Mouse (Mus musculus) embryo, embryonic 10 days (tissue): ENCODE measurements around the gene Dolk.

Source experiments
- DNase-seq: peaks from one replicate; pipeline ENCODE4 v3.0.0-alpha.2; 2015; ENCODE audit warnings: low spot score

Dolk gene

GRCm38 (mm10) chr2:30267466-30267865 lies 18.7 kb downstream of the Dolk start:
- DNase-seq = no peak

GRCm38 (mm10) chr2:30266392-30266941 lies 19.7 kb downstream of the Dolk start:
- DNase-seq = peak; percentile 61

DNA sequence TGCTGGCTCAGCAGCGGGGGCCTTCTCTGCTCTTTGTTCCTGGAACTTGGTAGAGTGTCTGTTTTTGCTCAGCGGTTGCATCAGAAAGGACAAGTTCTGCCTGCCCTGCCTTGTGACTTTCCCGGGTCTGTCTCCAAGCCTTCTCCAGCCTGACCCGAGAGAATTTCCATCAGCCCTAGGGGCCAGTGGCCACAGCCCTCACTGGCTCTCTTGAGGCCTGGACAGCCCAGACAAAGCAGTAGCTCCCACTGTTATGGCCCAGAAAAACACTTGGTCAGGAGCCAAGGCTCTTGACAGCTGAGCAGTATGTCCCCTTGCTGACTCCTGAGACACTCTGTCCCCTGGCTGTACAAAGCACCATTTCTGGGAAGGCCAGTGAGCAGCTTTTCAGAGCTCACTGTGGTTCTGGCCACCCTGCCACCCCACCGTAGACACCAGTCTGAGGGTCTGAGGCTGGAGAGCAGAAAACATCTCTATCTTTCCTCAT lies 20.3 kb downstream of the Dolk start, which contains the start of gene Phyhd1:
Phyhd1 (plus strand) TSS at position 437 of the 487 bp plus-strand sequence.
- DNase-seq = no peak

DNA sequence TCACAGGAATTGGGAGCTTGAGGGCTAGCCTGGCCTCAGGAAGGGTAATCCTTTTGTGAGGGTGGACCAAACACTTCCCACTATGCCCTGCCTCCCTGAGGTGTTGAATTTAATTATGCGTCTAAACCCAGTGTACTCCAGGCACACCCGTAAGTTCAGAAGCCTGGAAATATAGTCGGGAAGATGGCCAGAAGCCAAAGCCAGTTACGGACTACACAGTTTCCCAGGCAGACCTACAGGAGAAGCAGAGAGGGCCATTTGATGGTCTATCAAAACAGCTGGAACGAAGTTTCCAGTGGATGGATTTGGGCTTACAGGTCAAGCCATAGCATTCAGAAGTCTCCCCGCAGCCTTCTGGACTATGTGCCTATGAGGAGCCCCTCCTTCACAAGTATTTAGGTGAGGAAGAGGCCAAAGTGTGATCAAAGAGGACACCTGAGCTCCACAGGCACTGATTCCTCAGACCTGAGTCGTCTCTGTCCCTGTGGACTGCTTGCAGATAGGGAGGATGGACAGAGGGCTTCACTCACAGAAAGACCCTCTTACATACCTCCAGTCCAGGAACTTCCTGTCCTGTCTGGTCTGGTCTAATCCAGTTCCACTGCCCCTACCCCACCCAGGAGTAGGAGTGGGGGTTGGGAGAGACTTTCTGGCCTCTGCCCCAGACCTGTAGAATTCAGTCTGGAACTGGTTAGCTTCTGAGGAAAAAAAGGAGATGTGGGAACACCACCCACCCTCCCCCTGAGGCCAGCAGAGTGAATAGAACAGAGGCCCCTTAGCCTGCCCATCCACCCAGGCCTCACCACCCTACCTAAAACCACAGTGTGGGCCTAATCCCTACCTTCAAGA lies 21.2 kb downstream of the Dolk start:
- no peak for DNase-seq

DNA sequence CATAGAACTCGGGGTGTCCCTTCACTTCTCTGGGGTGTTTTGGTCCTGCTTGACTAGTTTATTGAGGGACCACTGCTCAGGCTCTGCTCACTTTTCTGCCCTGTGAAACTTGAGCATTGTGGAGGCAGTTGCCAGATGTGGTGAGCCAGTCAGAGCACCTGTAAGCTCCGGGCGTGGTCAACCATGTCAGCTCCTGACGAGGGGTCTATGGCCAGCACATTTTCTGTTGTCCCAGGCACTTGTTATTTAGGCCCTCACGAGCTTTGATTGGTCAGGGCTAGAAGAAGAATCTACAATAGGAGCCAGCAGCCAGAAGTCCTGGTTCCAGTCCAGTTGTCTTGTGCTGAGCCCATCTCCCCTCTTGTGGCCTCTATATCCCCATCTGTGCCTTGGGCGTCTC lies 22.3 kb downstream of the Dolk start:
- DNase-seq = no peak

GRCm38 (mm10) chr2:30262840-30263441 lies 23.2 kb downstream of the Dolk start:
- no peak for DNase-seq

DNA sequence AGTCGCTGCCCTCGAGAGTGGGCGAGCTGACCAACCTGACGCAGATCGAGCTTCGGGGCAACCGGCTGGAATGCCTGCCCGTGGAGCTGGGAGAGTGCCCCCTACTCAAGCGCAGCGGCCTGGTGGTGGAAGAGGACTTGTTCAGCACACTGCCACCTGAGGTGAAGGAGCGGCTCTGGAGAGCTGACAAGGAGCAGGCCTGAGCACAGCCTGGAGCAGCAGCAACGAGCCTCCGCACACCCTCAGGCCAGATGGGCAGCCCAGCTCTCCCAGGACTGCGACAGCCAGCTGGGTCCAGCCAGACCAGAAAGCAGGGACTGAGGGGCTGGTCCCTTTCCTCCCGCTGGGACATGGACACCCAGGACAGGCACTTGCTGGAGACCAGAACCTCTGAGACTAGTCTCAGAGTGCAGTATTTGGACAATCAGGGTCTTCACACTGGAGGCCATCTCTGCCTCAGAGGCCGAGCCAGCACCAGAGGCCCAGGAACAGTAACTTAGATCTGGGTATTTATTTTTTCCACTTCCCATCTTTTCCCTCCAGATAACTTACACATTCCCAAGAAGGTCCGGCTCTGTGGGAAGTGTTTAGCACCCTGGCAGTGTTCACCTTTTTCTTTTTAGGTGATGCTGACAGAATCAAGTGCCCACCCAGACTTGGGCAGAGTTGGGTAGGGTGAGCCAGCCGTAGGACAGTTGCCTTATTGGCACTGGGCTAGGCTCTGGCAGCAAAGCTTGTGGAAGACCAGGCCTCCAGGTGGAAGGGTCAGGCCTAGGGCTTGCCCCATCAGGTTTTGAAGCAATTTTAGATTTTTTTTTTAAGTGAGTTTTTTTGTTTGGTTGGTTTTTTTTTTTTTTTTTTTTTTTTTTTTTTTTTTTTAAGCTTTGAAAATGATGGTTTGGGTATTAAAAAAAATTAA lies 24.0 kb downstream of the Dolk start:
- DNase-seq = no peak

DNA sequence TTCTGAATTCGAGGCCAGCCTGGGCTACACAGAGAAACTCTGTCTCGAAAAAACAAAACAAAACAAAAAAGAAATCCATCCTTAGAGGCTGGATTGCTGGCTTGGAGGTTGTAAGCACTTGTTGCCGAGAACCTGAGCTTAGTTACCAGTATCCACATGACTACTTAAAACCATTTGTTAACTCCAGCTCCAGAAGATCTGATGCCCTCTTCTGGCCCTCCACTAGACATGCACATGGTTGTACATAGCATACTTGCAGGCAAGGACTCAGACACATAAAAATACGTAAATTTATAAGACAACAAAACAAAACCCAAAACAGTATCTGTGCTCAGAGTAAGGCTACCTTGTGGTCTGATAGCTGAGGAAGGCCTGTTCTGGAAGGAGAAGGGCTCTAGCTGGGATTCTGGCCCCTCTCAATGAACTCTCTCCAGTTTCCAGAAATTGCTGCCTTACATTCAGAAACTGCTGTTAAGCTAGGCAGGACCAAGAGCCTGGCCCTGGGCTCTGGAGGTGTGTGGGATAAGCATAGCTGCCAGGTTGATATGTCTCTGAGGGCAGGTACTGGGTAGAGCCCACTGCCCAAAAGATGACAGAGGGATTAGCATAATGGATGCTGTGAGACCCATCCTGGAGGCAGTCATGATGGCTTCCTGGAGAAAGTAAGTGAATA lies 24.9 kb downstream of the Dolk start:
- no peak for DNase-seq

GRCm38 (mm10) chr2:30259131-30260064 lies 26.7 kb downstream of the Dolk start:
- no peak for DNase-seq

DNA sequence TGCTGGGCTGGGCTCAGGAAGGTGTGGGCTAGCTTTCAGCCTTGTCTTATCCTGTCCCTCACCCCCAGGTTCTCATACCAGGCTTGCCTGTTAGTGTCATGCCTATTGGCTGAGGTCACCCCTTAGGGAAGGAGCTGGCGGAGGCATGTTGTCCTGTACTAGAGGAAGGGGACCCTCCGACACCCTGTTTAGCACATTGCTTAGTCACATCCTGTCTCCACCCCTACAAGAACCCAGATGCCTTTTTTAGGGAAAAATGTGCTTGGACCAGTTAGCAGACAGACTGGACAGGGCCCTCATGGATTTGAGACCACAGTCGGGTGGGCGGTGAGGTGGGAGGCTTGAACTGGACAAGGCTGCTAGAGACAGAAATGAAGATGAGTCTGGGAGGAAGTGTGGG lies 27.5 kb downstream of the Dolk start:
- no peak for DNase-seq

DNA sequence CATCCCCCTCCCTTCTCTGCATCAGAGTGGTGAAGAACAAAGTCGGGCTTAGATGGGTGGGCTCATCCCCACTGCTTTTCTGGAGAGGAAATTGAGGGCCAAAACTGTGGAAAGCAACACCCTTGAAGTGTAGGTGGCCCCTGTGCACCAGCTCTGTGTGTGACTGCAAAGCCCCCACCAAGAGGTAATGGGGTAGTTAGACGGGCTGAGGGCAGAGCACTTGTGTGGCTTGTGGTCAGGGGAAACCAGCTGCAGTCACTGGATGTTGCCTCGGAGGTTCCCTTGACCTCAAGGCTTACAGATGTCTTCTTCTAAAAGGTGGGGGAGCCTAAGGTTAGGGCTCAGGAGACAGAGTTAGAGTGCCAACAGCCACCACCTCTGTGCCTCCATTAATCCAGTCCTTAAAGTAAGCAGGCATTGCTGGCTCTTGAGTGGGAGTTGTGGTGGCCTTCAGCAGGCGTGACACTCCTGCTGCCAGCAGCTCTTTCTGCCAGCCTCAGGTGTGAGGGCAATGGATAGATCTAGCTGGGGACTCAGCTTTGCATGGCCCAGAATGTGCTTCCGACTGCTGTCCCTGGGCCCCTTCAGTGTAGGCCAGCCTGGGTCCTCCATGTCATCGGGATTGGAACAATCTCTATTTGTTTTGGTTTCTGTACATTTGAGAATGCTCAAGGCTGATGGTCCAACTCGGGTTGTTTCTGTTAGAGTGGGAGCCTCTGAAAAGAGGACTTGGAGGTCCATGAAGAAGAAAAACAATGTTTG lies 28.3 kb downstream of the Dolk start:
- DNase-seq = no peak

DNA sequence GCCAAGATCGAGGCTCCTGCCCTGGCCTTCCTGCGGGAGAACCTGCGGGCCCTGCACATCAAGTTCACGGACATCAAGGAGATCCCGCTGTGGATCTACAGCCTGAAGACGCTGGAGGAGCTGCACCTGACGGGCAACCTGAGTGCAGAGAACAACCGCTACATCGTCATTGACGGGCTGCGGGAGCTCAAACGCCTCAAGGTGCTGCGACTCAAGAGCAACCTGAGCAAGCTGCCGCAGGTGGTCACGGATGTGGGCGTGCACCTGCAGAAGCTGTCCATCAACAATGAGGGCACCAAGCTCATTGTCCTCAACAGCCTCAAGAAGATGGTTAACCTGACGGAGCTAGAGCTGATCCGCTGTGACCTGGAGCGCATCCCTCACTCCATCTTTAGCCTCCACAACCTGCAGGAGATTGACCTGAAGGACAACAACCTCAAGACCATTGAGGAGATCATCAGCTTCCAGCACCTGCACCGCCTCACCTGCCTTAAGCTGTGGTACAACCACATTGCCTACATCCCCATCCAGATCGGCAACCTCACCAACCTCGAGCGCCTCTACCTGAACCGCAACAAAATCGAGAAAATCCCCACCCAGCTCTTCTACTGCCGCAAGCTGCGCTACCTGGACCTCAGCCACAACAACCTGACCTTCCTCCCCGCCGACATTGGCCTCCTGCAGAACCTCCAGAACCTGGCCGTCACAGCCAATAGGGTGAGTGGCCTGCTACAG lies 29.4 kb downstream of the Dolk start:
- no peak for DNase-seq

- no peak for DNase-seq
Observed at GRCm38 (mm10) chr2:30255631-30256395, 30.3 kb downstream of the Dolk start.

DNA sequence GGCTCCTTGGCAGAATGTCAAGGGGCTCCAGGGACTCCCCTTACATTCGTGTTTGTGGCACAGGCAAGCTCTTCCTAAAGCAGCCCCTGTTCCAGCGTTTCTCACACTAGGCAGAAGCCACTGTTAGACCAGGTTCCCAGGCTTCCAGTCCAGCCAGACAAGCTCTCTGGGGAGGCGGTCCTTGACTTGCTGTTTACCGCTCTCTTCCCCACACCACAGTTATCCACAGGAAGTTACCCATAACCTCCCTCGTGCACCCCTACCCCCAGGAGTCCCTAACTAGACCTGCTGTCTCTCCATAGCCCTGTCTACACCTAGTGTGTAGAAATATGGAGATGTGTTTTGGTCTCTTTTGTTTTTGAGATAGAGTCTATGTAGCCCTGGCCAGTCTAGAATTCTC lies 32.3 kb downstream of the Dolk start:
- no peak for DNase-seq

DNA sequence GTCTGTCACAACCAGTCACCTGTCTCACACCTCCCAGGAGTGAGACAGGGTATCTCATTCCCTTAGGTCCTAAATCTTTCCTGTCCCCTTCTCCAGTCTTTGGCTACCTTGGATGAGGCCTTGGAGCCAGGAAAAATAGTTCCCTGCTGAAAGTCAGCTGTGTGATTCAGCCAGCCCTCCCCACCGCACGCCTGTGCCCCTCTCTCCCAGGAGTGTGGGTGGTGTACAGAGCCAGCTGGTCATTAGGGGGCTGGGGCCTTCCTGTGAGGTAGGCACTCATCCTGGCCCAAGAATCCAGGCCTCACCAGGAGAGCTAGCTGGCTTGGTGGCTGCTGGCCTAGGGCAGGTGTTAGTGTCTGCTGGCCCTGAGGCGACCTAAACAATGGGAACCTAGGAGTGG lies 33.6 kb downstream of the Dolk start:
- no peak for DNase-seq

- DNase-seq = no peak
Observed at GRCm38 (mm10) chr2:30251417-30252104, 34.6 kb downstream of the Dolk start.
